Mouse (Mus musculus) ovary, postnatal 36 days (tissue): ENCODE measurements around the gene Iqcm.
"Not testable (repeated sequence)": the region's sequence is repeated elsewhere in the genome, so short reads cannot be mapped to it uniquely, and the experiment has no call there.

Experiments
- DNase-seq: peaks from one replicate; pipeline ENCODE4 v3.0.0; 2022; ENCODE audit warnings: low spot score, mixed read lengths

Iqcm gene

DNA sequence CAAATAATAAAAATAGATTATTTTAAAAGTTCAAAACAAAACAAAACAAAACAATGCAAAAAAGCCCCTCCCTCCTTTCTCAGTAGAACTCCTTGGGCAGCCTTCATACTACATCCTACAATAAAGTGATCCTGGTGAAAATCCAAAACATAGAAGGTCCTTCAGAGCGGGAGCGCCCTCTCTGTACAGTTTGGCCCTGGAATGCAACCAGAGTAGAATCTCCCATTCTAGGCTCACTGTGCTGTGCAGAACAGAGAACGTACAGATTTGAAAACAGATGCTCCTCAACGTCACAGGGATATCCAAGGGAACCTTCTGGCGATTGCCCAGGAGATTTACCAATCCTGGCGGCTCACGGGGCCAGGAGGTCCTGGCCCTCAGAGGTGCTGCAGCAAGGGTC is at the start of gene Iqcm:
TSS of gene Iqcm (plus strand) at position 301 of the 400 bp plus-strand sequence.
- DNase-seq = no peak

DNA sequence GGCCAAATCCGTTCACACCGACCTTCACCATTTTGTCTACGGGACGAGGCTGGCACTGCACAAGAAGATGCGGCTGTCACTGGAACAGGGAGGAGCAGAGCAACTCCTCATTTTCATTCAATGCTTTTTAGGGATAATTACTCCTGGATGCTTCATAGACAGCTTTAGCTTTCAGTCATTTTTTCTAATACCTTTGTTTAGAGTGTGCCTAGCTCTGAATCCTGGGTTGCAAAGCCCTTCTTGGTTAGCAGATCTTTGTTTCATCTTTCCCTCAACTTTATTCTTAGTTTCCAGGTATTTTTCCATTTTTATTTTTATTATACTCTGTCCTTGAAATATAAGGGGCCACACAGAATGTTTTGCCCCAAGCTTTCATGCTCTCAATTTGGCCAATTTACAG is 42.0 kb upstream of the Iqcm start, which contains the start of gene Gm10358:
TSS of gene Gm10358 (minus strand) at position 101 of the 400 bp plus-strand sequence.
- no peak for DNase-seq

DNA sequence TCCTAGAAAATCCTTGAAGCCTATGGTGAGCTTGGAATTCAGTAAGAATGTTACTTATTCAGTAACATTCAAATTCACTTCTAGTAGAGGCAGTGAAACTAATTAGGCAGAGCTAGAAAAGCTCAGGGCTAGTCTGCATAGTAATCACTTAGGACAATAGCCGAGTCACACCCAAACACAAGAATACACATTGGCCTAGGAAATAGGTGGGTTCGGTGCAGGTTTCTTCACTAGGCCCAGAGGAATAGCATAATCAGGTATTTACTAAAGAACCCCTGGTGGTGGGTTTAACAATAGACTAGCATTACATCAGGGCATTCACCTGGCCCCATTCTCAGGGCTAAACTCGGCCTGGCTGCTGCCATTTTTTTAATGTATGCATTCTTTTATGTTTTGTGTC is 32.8 kb upstream of the Iqcm start:
- not testable (repeated sequence) for DNase-seq

DNA sequence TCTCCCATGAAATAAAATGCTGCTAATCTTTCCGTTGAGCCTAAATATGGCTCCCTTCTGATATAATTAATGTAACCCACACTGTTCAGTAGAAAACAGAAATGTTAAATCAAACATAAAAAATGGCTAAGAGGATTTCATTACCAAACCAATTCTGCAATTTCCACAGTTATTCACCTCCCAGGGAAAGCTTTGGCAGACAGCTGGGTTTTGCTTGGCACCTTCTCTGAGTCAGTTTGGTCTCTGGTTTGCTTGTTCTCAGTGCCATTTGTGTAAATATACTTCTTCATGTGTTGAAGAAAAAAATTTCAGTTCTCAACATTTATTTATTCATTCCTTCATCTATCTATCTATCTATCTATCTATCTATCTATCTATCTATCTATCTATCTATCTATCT is 28.3 kb downstream of the Iqcm start:
- no peak for DNase-seq

DNA sequence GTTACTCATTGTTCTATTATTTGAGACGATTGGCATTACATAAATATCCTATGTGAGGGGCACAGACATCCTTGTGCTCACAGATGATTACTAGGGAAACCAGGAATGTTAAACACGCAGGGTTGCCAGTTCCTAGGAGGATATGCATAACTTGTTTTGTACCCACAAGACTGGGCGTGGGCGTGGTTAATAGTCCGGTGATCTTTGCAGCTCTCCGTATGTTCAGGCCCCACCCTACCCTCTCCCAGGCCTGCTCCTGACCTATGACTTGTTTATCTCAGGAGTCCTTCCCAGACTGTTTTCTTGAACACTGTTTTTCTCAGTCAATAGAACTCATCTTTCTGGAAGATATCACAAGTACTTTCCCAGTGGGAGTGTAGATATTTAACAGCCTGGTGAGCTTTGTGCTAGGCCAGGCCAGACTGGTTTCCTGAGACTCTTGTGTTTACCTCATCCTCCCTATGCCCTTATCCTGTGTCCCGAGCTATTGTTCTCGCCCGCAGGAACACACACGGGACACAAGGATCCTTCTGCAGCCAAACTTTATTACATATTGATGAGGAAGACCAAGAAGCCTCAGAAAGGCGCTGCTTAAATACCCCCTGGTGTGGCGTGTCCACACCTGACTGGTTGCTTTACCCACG is 40.7 kb downstream of the Iqcm start:
- DNase-seq = no peak

DNA sequence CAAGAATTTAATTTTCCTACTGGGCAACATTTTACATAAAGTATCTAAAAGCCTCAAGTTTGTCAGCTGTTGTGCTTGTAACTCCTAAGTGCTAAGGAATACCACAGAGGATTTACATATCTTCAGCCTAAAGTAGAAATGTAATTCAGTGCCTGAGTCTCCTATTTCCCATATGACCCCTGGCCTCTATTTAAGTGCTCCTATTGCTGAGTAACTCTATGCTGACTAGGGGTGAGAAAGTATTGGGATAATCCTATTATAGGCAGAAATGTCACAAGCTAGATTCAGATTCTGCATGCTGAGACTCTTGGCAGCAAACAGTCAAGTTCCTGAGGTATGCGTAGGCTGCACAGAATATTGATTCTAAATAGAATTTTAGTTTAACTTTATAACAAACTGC is 60.8 kb downstream of the Iqcm start:
- no peak for DNase-seq

DNA sequence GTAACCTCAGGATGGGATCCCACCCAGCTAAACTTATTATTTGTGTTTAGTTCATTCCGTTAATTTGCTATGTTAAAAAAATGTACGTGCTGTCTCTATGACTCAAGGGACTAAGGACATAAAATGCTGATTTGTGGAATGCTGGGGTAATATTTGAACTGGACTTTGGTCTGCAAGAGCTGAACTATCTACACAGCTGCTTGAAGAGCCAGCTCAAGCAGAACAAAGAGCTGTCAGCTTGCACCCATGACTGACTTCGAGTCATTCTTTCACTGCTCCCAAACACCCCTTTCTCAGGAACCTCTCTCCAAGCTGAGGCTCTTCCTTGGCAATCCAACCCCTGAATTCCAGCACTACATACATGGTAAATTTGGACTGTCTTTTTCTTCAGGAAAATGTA is 65.3 kb downstream of the Iqcm start:
- DNase-seq = no peak

DNA sequence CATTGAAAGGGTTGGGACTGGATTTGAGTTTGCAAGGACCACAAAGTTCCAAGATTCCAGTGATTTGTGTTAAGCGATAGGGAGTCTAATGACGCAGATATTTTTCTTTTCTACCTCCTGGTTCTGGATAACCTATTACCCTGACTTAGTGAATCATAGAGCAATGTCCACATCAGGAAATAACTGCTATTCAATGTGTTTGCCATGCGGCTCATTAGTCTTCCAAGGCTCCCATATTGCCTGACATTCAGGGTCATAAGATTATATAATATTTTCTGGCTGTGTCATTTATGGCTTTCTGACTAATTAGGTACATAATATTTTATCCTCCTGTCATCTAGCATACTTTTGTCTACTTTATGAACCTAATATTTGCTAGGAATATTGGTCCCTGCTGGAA is 100.8 kb downstream of the Iqcm start:
- no peak for DNase-seq

DNA sequence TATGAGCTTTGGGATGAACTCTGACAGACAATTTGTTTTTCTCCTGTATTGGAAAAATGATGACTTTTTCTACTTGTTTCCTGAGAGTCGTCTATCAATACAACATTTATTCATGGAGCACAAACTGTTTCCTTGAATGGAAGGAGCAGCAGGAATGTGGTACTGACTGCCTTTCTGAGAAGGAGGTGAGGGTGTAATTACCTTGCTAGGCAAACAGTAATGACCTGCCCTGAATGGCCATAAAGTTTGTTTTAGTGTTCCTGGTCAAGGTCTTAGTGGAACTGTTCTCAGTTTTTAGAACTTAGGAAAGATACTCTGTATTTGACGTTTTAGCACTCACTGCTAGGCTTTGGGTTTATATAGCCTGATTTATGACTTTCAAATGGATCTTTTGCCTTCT is 147.8 kb downstream of the Iqcm start:
- no peak for DNase-seq

DNA sequence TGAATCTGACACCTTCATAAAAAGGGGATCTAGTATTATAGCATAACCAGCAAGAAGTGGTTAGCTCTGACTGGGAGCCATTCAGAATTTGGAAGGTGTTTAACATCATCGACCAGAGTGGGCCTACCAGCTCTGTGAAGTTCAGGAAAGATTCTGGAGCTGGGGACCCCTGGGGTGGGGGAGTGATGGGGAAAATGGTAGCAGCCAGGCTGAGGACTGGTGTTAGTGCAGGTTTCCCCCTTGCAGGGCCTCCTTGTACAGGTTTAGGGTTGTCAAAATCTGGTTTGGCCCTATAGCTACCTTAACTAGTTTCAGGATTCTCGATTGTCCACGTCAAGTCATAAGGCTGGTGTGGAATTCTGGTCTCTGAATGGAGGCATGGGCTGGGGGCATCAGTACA is 194.5 kb downstream of the Iqcm start:
- no peak for DNase-seq

DNA sequence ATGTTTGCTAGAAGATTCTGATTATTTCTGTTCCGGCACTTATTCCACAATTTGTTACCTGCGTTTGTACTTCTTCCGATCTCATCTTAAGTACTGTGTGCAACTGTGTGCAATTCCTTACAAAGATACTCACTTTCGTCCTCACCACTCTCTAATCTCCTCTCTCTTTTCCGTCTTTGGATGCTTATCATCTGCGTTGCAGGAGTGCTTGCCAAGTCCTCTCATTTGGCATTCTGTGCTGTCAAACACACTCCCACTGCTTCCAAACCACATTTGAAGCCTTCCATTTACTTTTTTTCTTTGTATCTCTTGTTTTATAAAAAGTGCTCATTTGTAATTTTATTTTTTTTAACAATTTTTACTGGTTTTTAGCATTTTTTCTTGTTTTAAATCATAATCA is 210.8 kb downstream of the Iqcm start:
- DNase-seq = no peak

DNA sequence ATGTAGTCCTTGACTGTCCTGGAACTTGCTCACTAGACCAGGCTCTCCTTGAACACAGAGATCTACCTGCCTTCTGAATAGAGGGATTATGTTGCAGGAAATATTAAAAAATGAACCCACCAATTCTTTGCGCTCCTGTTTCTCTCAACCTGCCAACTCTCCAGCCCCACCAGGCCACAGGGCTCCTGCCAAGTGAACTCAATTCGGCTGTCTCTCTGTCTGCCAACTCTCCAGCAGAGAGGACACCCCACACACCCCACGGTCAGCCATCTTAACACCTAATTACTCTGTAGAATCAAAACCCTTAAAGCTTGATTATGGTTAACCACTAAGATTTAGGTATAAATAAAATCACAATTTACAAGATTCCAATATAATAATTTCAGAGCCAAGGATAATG is 298.1 kb downstream of the Iqcm start:
- no peak for DNase-seq

DNA sequence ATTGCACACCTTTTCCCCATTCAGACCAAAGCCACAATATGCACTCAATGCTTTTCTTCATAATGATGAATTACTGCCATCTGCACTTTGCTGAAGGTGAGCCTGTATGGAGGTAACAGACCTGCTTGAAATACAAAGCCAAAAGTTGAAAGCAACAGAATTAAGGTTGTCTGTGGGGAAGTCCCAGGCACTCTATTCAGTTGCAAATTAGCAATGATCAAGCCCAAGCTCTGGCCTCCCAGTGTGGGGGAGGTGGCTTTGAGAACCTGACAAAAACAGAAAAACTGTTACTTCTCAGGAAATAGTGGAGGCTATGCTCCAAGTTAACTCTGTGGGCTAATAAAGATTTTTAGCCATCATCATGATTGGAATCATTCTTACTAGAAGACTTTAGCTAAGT is 307.1 kb downstream of the Iqcm start:
- no peak for DNase-seq

DNA sequence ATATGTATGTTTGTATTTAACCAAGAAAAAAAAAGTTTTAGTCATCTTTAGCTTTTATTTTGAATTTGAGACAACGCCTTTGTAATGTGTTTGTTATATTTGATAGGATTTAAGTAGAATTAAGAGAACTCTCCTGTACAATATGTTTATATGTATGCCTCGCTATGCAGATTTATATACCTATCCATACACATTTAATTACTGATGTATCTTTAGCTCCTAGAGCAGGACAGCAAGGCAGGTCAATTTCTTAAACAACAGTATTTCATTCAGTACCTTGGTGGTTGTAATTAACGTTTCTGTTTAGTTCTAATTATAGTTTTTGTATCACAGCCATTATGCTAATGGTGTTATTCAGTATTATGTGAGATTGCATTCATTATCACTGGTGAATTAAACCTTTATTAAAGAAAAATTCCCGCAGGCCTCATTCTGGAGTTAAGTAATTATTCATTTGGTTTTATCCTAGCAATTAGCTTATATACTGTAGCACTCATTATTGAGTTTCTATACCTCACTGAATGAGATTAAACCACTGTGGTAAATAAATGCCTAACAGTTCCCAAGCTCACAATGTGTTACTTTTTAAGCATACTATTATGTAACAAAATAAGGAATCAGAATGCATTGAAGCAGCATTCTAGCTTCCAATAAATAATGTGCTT is 380.1 kb downstream of the Iqcm start:
- no peak for DNase-seq

DNA sequence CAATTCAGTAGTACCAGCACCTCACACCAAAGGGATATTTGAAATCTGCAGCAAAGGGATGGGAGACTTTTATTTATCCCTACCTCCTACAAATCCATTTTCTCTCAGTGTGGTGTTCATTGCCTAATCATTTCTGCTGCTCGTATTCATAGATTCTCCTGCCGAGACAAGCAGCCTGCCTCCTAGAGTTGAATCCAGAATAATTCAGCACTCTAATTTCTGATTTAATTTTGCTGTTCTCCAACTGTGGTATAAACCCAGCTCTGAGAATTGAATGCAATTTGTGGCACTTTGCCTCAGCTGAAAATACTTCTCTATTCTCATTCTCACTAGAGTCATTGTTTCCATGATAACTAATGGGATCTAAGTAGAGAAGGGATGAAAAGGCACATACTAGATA is 386.8 kb downstream of the Iqcm start:
- DNase-seq = no peak

DNA sequence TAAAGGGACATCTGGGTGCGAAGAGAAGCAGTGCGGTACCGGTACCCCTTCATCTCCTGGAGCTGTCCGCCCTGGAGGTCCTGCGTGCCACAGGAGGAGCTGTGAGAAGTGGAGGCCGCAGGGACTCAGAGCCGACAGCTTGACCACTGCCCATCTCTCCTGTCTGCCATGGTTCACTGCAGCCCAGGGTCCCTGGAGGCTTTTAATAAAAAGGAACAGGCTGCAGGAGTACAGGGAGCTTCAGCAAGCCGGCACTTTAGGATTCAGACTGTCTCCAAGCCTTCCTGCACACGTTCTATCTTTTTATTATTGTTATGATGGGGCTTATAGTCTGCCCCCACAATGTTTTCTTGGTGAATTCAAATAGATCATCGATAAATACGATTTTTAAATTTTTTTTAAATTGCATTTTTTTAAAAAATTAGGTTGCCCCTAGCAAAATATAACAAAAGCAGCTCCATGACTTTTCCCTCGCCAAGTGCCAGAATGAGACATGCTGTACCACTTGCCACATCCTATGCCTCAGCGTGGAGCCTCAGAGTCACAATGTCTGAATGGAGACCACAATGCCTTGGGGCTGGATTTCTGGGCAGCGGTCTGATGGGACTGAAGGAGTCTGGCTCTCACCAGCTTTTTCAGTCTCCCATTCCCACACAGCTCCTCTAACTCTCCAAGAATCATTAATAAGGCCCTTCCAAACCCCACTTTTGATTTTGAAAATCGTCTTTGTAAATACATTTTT is 469.3 kb downstream of the Iqcm start:
- DNase-seq = no peak

DNA sequence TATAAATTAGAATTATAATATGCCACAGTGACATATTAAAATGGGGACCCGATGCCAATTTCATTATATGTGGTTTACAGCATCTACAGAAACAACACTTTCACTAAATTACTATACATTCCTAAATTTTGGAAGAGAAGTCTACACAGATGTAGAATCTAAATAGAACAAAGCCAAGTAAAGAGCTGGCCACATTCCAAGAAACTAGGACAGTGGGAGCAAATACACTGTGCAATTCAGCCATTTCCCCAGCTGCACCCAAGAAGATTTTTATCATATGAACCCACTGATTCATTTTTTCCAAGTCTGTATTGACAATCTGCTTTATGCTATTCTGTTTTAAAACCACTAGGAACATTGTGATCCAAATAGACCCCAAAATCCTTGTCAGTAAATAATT is 500.7 kb downstream of the Iqcm start:
- DNase-seq = no peak

DNA sequence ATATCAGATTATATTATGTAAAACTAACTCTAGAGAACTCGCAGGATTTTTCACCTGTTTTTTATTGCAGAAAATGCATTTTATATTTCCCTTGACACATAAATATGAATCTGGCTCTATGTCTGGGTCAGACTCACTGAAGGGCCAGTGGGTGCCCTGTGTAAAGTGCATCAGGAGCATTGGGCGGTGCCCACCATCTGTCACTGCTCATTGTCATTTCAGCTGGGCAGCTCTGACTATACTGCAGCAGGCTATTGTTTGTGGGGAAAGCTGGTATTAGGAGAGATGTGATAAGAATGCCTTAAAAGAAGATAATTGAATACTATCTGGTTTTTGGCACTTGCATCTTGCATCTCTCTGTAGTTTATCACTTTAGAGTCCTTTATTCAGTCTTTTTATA is 507.5 kb downstream of the Iqcm start:
- no peak for DNase-seq

DNA sequence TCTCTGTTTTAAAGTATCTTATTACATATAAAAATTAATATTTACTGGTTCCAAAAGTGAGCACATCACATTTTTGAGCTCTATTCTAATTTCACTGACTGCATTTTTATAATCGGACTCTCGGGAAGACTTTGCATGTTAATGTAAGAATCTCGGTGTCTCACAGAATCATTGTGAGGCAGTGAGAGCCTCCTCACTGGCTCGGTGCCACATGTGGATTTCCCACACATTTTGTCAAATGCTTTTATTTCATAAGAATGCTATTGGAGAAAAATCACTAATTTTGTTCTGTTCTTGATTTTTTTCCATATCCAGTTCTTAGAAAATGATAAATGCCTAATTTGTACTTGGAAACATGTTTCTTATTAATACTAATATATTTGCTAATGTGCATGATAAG is 570.0 kb downstream of the Iqcm start:
- no peak for DNase-seq
